Mouse (Mus musculus) midbrain, postnatal 0 days (tissue): Measurements from ENCODE around the gene Ghrhr. TPM values are rescaled to one million over a fixed set of nuclear protein-coding genes. Genes with fewer than 3 reads are reported as not detected.

Experiments used
- ATAC-seq: fragments of 200-750 bp; cut with Nextera tagmentation; 2 replicates; pipeline ENCODE4 v1.8.0; 2017; ENCODE audit warnings: moderate number of reproducible peaks, mild to moderate bottlenecking, moderate TSS enrichment, moderate library complexity; ENCODE audit not compliant: low FRiP score
- DNase-seq: peaks from one replicate; pipeline ENCODE4 v3.0.0-alpha.2; 2015; ENCODE audit warnings: low spot score
- H3K27ac ChIP-seq: fragments of 300-500 bp; sonication (generic); 2 replicates; pipeline ENCODE4 v1.5.1; 2014; ENCODE audit warnings: low read depth, mild to moderate bottlenecking, low read length, mixed read lengths
- H3K27me3 ChIP-seq: fragments of 300-500 bp; sonication (generic); 2 replicates; pipeline ENCODE4 v1.6.1; 2014; ENCODE audit warnings: low read length, control low read depth, mixed read lengths; ENCODE audit not compliant: insufficient read depth
- H3K36me3 ChIP-seq: fragments of 300-500 bp; sonication (generic); 2 replicates; pipeline ENCODE4 v1.6.1; 2014; ENCODE audit warnings: low read length, control low read depth, mixed read lengths; ENCODE audit not compliant: insufficient read depth
- H3K4me1 ChIP-seq: fragments of 300-500 bp; sonication (generic); 2 replicates; pipeline ENCODE4 v1.6.1; 2014; ENCODE audit warnings: mild to moderate bottlenecking, control low read depth, antibody characterized with exemption, low read length, mixed read lengths; ENCODE audit not compliant: insufficient read depth
- H3K4me2 ChIP-seq: fragments of 300-500 bp; sonication (generic); 2 replicates; pipeline ENCODE4 v1.6.1; 2014; ENCODE audit warnings: low read depth, mild to moderate bottlenecking, low read length, mixed read lengths; ENCODE audit not compliant: poor library complexity, severe bottlenecking
- H3K4me3 ChIP-seq: fragments of 300-500 bp; sonication (generic); 2 replicates; pipeline ENCODE4 v1.5.1; 2014; ENCODE audit warnings: low read depth, mild to moderate bottlenecking, low read length, moderate library complexity
- H3K9ac ChIP-seq: fragments of 300-500 bp; sonication (generic); replicated peaks from 2 replicates; pipeline ENCODE4 v1.6.1; 2014; ENCODE audit warnings: mild to moderate bottlenecking, low read length, moderate library complexity, mixed read lengths; ENCODE audit not compliant: poor library complexity, severe bottlenecking
- H3K9me3 ChIP-seq: fragments of 300-500 bp; sonication (generic); 2 replicates; pipeline ENCODE4 v1.6.1; 2016; ENCODE audit warnings: low read length, control low read depth
- CTCF ChIP-seq: IDR thresholded peaks from 2 replicates; pipeline ENCODE4 v1.5.1; 2016; ENCODE audit warnings: antibody characterized with exemption, mild to moderate bottlenecking
- WGBS: fragments of 180-500 bp; shearing (Covaris S2); extraction: QIAGEN DNeasy Blood & Tissue Kit; methylation state at CpG from one replicate; pipeline ENCODE4 v1.1.7; 2014; 5-methylcytosine and 5-hydroxymethylcytosine counted together
- polyA plus RNA-seq: library from polyadenylated mRNA; unstranded; fragments of >200 nt; fragmentation: Nextera tagmentation; extraction: Ambion mirVana; gene quantifications from 2 replicates; pipeline ENCODE4 v1.2.1, GENCODE M21; 2015
- total RNA-seq: library from RNA; depleted of rRNA; stranded (reverse); fragments of >200 nt; gene quantifications from 2 replicates; pipeline ENCODE4 v1.2.3, GENCODE M21; 2014

The Ghrhr gene
- total and polyA plus RNA-seq, 2 experiments from 2014 or later: not detected

DNA sequence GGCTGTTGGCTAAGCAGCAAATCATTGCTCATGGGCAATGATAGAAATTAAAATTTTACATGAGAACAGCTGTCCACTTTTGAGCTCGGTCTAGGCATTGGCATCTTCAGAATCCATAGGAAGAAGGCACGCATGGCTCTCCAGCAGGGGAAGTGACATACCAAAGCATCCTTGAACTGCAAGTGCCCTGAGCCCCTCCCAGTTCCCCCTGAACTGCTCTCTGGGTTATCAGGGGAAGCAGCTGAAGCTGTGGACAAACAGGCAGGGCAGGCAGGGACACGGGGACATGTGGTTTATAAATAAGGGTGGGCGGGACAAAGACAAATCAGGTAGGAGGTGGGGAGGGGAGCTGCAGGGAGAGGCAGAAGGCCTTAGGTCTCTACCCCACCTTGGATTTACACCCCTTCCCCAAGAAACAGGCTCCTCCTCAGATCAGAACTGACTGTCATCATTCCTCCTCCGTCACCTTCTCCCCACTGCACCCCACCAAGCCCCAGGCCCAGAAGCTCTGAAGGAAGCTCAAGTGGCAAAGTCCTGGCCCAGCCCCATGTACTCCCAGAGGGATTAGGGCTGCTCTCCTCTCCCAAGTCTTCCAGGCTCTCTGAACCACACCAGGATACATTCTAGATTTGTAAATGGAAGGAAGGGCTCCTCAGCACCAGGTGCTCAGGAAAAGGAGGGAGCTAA lies 19.9 kb upstream of the Ghrhr start:
- Histone ChIP-seq H3K4me3 (no peak overlapping the region), H3K9me3 (no peaks in the 10 kb centered on the region), H3K36me3 (no peaks in the 10 kb centered on the region), H3K9ac (no peak overlapping the region), H3K4me1 (no peaks in the 10 kb centered on the region), H3K27me3 (no peaks in the 10 kb centered on the region), H3K4me2 (no peak overlapping the region), H3K27ac (no peak overlapping the region)
- no peak for DNase-seq
- TF ChIP-seq CTCF: no peak
- no peak for ATAC-seq
- 77% methylated on average over 5 of the region's 5 CpGs for WGBS

DNA sequence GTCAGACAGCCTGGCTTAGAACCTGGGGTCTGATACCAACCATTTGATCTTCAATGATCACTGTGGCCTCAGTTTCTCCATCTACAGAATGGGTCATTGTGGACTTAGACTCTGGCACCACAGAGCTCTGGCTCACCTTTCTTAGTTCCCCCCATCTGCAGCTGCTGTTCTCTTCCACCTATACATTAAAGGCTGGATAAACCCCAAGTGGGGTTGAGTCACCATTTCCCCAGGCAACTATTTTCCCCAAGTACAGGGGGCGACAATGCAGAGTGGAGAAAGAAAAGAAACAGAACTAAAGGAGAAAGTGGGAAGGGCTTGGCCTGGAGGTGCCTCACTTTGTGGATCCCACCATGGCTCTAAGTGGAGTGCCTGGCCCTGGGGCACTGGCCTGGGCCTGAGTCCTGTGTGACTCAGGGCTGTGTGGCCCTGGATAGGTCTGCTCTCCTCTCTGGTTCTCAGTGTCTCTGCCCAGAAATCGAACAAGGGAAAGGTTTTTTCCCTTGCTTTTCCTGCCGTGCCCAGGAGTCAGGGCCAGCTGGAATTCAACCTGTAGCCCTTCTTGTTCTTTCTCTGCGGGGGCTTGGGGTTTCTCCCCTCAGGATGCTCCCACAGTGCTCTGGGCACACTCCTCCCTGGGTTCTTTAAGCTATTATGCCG lies 19.0 kb upstream of the Ghrhr start:
- H3K9ac ChIP-seq: no peak overlapping the region
- H3K36me3 ChIP-seq: no peaks in the 10 kb centered on the region
- DNase-seq: no peak
- no peaks in the 10 kb centered on the region for H3K9me3 ChIP-seq
- ATAC-seq: no peak
- no peak overlapping the region for H3K4me3 ChIP-seq
- H3K27ac ChIP-seq: no peak overlapping the region
- 58% methylated on average over 5 of the region's 5 CpGs for WGBS
- no peaks in the 10 kb centered on the region for H3K27me3 ChIP-seq
- H3K4me2 ChIP-seq: no peak overlapping the region
- no peak for TF ChIP-seq CTCF
- no peaks in the 10 kb centered on the region for H3K4me1 ChIP-seq

DNA sequence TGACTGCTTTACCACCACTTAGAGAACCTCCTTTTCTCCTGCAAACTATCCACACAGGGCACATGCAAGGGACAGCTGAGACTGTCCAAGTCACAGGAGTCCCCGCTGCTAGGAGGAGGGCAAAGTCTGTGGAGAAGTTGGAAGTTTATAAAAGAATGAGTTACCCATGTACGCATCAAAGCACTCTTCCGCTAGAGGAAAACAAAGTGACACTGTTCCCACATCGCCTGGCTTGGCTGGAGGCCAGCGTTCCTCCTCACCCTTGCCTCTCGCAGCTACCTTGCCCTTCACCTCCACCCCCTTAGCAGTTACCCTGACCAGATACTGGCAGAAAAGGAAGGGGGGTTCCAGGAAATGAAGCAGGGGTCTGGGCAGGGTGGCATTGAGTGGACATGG lies 18.5 kb upstream of the Ghrhr start:
- ATAC-seq (no peak), DNase-seq (no peak)
- no peak for TF ChIP-seq CTCF
- Histone ChIP-seq H3K27ac (no peak overlapping the region), H3K27me3 (no peaks in the 10 kb centered on the region), H3K36me3 (no peaks in the 10 kb centered on the region), H3K4me3 (no peak overlapping the region), H3K4me1 (no peaks in the 10 kb centered on the region), H3K4me2 (no peak overlapping the region), H3K9me3 (no peaks in the 10 kb centered on the region), H3K9ac (no peak overlapping the region)
- WGBS: 59% methylated on average over 6 of the region's 6 CpGs

DNA sequence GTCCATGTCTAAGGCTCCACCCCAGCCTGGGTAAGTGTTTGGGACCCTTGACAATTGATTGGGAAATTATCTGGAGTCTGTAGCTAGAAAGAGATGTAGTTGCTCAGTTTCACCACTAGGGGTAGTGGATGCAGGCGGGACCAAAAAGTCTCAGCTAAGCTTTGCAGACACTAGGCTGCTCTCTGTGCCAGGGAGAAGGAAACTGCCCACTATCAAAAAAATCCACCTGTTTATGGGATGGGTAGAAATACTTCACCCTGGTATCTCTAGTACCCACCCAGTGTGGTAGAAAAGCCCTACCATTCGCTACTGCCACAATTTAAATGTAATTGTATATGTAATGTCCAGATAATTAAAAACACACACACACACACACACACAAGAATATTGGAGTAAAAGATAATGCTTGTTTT lies 17.4 kb upstream of the Ghrhr start:
- ATAC-seq: 0 out of 2 replicates have a peak, but pooled peaks have one; percentile 35
- Histone ChIP-seq H3K9me3 (no peaks in the 10 kb centered on the region), H3K4me1 (no peaks in the 10 kb centered on the region), H3K9ac (no peak overlapping the region), H3K4me2 (no peak overlapping the region), H3K4me3 (no peak overlapping the region), H3K27me3 (no peaks in the 10 kb centered on the region), H3K27ac (no peak overlapping the region), H3K36me3 (no peaks in the 10 kb centered on the region)
- peak; percentile 78 for TF ChIP-seq CTCF
- DNase-seq: peak; percentile 52
- 28% methylated on average over 2 of the region's 2 CpGs for WGBS

DNA sequence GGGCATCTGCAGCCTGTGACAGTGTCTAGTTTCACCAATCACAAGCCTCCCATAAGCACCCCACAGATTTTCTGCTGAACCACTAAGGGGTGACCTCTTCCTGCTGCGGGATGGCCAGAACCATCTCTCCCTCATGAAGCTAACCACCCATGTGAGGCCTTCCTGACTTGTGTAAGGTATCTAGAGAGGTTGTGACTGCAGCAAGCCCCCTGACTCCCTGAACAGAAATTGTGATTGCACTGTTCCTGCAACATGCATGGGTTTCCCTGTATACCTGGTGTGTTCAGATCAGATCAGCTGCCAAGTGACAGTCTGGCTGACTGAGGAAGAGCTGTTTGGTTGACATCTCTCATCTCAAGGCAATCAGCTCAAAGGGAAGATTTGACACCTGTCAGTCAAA lies 13.4 kb upstream of the Ghrhr start:
- WGBS: 80% methylated on average over 1 of the region's 1 CpGs
- ATAC-seq: no peak

DNA sequence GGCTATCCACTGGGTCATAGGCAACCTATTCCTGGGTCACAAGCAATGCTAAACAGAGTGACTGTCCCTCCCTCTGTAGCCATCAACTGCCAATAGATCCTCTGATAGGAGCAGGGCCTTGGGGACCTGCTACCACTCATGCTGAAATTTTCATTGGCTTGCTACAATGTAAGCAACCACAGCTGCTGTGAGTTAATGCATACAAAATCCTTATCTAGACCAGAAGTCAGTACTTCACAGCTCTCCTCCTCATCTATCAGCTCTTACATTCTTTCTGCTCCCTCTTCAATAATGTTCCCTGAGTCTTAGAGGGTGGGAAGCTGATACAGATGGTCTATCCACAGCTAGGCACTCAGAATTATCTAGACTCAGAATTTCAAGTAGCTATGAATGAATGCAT lies 9.0 kb upstream of the Ghrhr start:
- ATAC-seq: no peak
- no peak for DNase-seq
- H3K36me3 ChIP-seq: no peaks in the 10 kb centered on the region
- no peak overlapping the region for H3K4me2 ChIP-seq
- no peaks in the 10 kb centered on the region for H3K27me3 ChIP-seq
- TF ChIP-seq CTCF: no peak
- no peaks in the 10 kb centered on the region for H3K4me1 ChIP-seq
- no peaks in the 10 kb centered on the region for H3K9me3 ChIP-seq
- no peak overlapping the region for H3K27ac ChIP-seq
- no peak overlapping the region for H3K9ac ChIP-seq
- no peak overlapping the region for H3K4me3 ChIP-seq

More for the DNA sequence above, 13.4 kb upstream of the Ghrhr start:
- no peak overlapping the region for H3K4me3 ChIP-seq
- H3K4me2 ChIP-seq: no peak overlapping the region
- no peak for DNase-seq
- H3K9me3 ChIP-seq: no peaks in the 10 kb centered on the region
- H3K27ac ChIP-seq: no peak overlapping the region
- no peaks in the 10 kb centered on the region for H3K4me1 ChIP-seq
- no peaks in the 10 kb centered on the region for H3K27me3 ChIP-seq
- H3K36me3 ChIP-seq: no peaks in the 10 kb centered on the region
- no peak for TF ChIP-seq CTCF
- no peak overlapping the region for H3K9ac ChIP-seq
